Mouse (Mus musculus): ENCODE measurements at regions not wholly inside any gene's neighbourhood (a gene's known extent, or its start where the extent isn't known, plus 50 kb on each side); places are given as distances from the start of the nearest gene placed in this dataset.
A peak's percentile ranks its signal among the peaks of the same experiment; 100 is the strongest.

DNA sequence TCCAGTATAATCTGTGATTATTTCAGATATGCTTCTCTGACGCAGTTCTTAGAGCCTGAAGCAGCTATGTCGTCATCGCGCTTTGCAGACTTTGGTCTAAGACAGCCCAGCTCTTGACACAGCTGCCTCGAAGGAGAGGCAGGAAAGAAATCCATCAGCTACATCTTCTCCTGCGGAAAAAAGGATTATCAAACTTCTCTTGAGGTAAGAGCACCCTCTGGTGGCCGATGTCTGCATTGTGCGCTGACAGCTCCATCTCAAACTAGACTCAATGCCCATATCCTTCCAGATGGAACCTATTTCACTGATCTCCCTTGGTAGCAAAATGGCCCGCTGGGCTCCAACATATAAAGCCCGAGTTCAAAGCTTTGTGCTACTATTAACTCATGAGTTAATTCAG lies 96.8 kb upstream of the Cop1 start:
- H3K27me3 ChIP-seq (ENCODE audit: insufficient read depth, low read length) = no peaks in the 10 kb centered on the region
- no peaks in the 10 kb centered on the region for H3K36me3 ChIP-seq (replicated peaks)
- ATAC-seq (ENCODE audit: extremely low read depth, insufficient number of reproducible peaks, low FRiP score, poor library complexity, severe bottlenecking) = no peak
- no peaks in the 10 kb centered on the region for H3K4me1 ChIP-seq (ENCODE audit: insufficient read depth, low read depth, low read length)
- H3K4me3 ChIP-seq (ENCODE audit: low read depth, low read length) = no peak overlapping the region
- TF ChIP-seq CTCF (IDR thresholded peaks at IDR 0.05; ENCODE audit: low read depth, low read length) = peak; percentile 78
- TF ChIP-seq GATA2 (IDR thresholded peaks at IDR 0.05; ENCODE audit: borderline replicate concordance, low read depth, low read length) = no peak
- DNase-seq (ENCODE audit: low spot score) = no peak
- H3K9me3 ChIP-seq (replicated peaks) = no peaks in the 10 kb centered on the region

DNA sequence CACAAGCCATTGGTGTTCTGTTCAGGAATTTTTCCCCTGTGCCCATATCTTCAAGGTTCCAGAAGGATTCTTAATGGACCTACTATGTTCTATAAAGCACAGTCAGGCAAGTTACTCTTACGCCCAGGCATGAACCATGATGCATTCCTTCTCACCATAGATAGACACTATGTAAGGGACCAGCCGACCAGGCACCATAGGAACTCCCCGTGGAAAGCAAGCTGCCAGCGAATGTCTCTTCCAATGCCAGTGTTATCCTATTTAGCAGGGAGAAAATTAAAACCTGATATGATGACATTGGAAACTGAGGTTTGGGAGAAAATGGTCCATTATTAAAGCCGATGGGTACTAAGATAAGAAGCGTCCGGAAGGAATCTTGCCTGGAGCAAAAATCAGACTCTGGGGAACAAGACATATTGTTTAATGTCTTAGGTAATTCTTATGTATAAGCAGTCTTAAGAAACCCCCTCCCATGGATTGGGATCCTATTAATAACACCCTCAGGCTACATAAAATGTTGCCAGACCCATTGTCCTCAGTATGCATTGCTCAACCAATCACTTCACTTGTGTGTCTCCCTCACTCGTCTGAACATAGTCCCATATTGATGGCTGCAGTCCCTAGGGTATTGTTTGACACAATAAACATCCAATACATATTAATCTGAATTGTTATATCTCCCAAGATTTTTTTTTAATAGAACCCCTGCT lies 84.2 kb upstream of the Cop1 start:
- Histone ChIP-seq H3K4me3 (ENCODE audit: low read depth, low read length) (no peak overlapping the region), H3K27me3 (ENCODE audit: insufficient read depth, low read length) (no peaks in the 10 kb centered on the region), H3K36me3 (replicated peaks) (no peaks in the 10 kb centered on the region), H3K4me1 (ENCODE audit: insufficient read depth, low read depth, low read length) (no peaks in the 10 kb centered on the region), H3K9me3 (replicated peaks) (no peaks in the 10 kb centered on the region)
- no peak for ATAC-seq (ENCODE audit: extremely low read depth, insufficient number of reproducible peaks, low FRiP score, poor library complexity, severe bottlenecking)
- no peak for DNase-seq (ENCODE audit: low spot score)
- no peak for TF ChIP-seq GATA2 (IDR thresholded peaks at IDR 0.05; ENCODE audit: borderline replicate concordance, low read depth, low read length)
- no peak for TF ChIP-seq GATA1 (IDR thresholded peaks at IDR 0.05; ENCODE audit: borderline replicate concordance, low read length)
- TF ChIP-seq TAL1 (conservative IDR thresholded peaks at IDR 0.05; ENCODE audit: low read depth, low read length) = no peak

DNA sequence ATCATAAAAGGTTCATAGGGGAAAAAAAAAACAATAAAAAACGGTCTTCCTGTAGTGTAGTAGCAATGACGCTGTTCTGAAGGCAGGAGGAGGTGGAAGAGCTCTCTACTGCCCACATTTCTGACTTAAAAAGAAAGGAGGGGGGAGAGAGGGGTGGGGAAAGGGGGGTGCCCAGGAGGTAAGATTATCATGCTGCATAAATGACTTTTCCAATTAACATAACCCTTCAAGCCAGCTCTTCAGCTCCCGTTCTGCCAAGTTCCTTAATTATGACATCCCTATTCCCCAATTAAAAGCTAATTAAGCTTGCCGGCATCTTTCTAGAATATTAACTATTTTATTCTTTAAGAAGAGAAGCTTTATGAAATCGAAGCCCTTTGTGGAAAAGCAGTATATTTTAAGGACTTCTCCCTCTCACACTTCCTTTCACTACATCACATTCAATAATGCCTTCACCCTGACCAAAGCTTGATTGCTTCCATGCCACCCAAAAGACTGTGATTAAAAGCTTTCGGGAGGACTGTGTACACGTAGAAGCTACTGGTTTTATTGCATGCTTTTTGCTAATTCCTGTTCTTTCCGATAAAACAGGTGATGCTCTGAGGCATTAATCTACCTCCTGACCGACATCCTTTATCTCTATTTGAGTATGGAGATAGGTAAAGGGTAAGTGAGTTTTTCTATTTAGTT lies 83.5 kb upstream of the Cop1 start:
- Histone ChIP-seq H3K4me3 (ENCODE audit: low read depth, low read length) (no peak overlapping the region), H3K9me3 (replicated peaks) (no peaks in the 10 kb centered on the region), H3K36me3 (replicated peaks) (no peaks in the 10 kb centered on the region), H3K4me1 (ENCODE audit: insufficient read depth, low read depth, low read length) (no peaks in the 10 kb centered on the region), H3K27me3 (ENCODE audit: insufficient read depth, low read length) (no peaks in the 10 kb centered on the region)
- ATAC-seq (ENCODE audit: extremely low read depth, insufficient number of reproducible peaks, low FRiP score, poor library complexity, severe bottlenecking) = no peak
- no peak for TF ChIP-seq GATA2 (IDR thresholded peaks at IDR 0.05; ENCODE audit: borderline replicate concordance, low read depth, low read length)
- TF ChIP-seq TAL1 (conservative IDR thresholded peaks at IDR 0.05; ENCODE audit: low read depth, low read length) = no peak
- no peak for TF ChIP-seq GATA1 (IDR thresholded peaks at IDR 0.05; ENCODE audit: borderline replicate concordance, low read length)
- no peak for TF ChIP-seq POLR2AphosphoS5 (IDR thresholded peaks at IDR 0.05; ENCODE audit: insufficient replicate concordance, low read depth, low read length)
- no peak for TF ChIP-seq CTCF (IDR thresholded peaks at IDR 0.05; ENCODE audit: low read depth, low read length)
- DNase-seq (ENCODE audit: low spot score) = no peak

DNA sequence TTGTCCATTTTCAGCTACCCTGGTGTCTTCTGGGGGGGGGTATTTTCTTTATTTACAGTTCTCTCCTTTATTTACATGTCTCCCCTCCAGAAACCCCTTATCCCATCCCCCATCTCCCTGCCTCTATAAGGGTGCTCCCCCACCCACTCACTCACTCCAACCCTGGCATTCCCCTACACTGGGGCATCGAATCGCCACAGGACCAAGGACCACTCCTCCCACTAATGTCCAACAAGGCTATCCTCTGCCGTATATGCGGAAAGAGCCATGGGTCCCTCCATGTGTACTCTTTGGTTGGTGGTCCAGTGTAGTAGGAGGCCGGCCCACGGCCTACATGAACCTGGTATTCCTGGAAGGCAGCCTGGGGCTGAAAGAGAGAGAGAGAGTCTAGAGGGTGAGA lies 82.9 kb upstream of the Cop1 start:
- no peaks in the 10 kb centered on the region for H3K9me3 ChIP-seq (replicated peaks)
- TF ChIP-seq GATA1 (IDR thresholded peaks at IDR 0.05; ENCODE audit: borderline replicate concordance, low read length) = no peak
- TF ChIP-seq CTCF (IDR thresholded peaks at IDR 0.05; ENCODE audit: low read depth, low read length) = no peak
- no peak for TF ChIP-seq TAL1 (conservative IDR thresholded peaks at IDR 0.05; ENCODE audit: low read depth, low read length)
- no peak for TF ChIP-seq GATA2 (IDR thresholded peaks at IDR 0.05; ENCODE audit: borderline replicate concordance, low read depth, low read length)
- no peak for TF ChIP-seq POLR2AphosphoS5 (IDR thresholded peaks at IDR 0.05; ENCODE audit: insufficient replicate concordance, low read depth, low read length)
- H3K4me3 ChIP-seq (ENCODE audit: low read depth, low read length) = no peak overlapping the region
- no peaks in the 10 kb centered on the region for H3K36me3 ChIP-seq (replicated peaks)
- no peak for ATAC-seq (ENCODE audit: extremely low read depth, insufficient number of reproducible peaks, low FRiP score, poor library complexity, severe bottlenecking)
- no peaks in the 10 kb centered on the region for H3K4me1 ChIP-seq (ENCODE audit: insufficient read depth, low read depth, low read length)
- no peaks in the 10 kb centered on the region for H3K27me3 ChIP-seq (ENCODE audit: insufficient read depth, low read length)
- DNase-seq (ENCODE audit: low spot score) = no peak

DNA sequence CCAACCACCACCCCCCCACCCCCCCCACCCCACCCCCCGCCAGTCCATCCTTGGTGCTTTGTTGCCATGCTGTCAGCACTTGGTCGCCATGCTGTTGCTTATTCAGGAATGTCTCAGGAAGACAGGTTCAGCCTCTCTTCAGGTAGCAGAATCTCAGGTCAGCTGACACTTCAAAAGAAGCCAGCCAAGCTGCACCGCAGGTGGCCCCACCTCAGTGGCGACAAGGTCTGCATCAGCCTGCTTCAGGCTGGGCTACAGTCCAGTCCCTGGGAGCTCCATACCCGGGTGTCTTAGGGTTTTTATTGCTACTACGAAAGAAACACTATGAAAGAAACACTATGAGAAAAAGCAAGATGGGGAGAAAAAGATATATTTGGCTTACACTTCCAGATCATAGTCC lies 82.4 kb upstream of the Cop1 start:
- no peak overlapping the region for H3K4me3 ChIP-seq (ENCODE audit: low read depth, low read length)
- no peak for ATAC-seq (ENCODE audit: extremely low read depth, insufficient number of reproducible peaks, low FRiP score, poor library complexity, severe bottlenecking)
- H3K9me3 ChIP-seq (replicated peaks) = no peaks in the 10 kb centered on the region
- TF ChIP-seq POLR2AphosphoS5 (IDR thresholded peaks at IDR 0.05; ENCODE audit: insufficient replicate concordance, low read depth, low read length) (no peak), GATA2 (IDR thresholded peaks at IDR 0.05; ENCODE audit: borderline replicate concordance, low read depth, low read length) (no peak), CTCF (IDR thresholded peaks at IDR 0.05; ENCODE audit: low read depth, low read length) (no peak), GATA1 (IDR thresholded peaks at IDR 0.05; ENCODE audit: borderline replicate concordance, low read length) (no peak), TAL1 (conservative IDR thresholded peaks at IDR 0.05; ENCODE audit: low read depth, low read length) (no peak)
- no peaks in the 10 kb centered on the region for H3K27me3 ChIP-seq (ENCODE audit: insufficient read depth, low read length)
- H3K36me3 ChIP-seq (replicated peaks) = no peaks in the 10 kb centered on the region
- no peaks in the 10 kb centered on the region for H3K4me1 ChIP-seq (ENCODE audit: insufficient read depth, low read depth, low read length)
- DNase-seq (ENCODE audit: low spot score) = no peak

DNA sequence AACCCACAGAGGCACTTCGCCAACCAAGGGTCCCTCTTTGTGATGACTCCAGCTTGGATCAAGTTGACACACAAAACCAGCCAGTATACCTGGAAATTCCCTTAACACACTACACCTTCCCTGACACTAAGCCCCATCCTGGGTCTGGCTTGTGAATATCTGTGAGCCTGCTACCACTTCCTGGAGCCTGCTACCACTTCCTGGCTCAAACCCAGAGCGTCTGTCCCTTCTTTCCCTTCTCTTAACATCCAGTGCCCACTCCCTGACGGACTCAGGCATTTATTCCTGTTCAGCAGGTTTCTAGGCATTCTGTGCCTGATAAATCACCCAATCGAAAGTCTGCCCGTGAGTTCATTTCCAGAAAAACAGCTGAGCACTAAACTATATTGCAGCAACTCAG lies 81.8 kb upstream of the Cop1 start:
- ATAC-seq (ENCODE audit: extremely low read depth, insufficient number of reproducible peaks, low FRiP score, poor library complexity, severe bottlenecking) (no peak), DNase-seq (ENCODE audit: low spot score) (no peak)
- H3K27me3 ChIP-seq (ENCODE audit: insufficient read depth, low read length) = no peaks in the 10 kb centered on the region
- H3K4me3 ChIP-seq (ENCODE audit: low read depth, low read length) = no peak overlapping the region
- H3K4me1 ChIP-seq (ENCODE audit: insufficient read depth, low read depth, low read length) = no peaks in the 10 kb centered on the region
- H3K9me3 ChIP-seq (replicated peaks) = no peaks in the 10 kb centered on the region
- no peak for TF ChIP-seq GATA1 (IDR thresholded peaks at IDR 0.05; ENCODE audit: borderline replicate concordance, low read length)
- no peak for TF ChIP-seq POLR2AphosphoS5 (IDR thresholded peaks at IDR 0.05; ENCODE audit: insufficient replicate concordance, low read depth, low read length)
- TF ChIP-seq CTCF (IDR thresholded peaks at IDR 0.05; ENCODE audit: low read depth, low read length) = no peak
- no peak for TF ChIP-seq TAL1 (conservative IDR thresholded peaks at IDR 0.05; ENCODE audit: low read depth, low read length)
- TF ChIP-seq GATA2 (IDR thresholded peaks at IDR 0.05; ENCODE audit: borderline replicate concordance, low read depth, low read length) = no peak
- H3K36me3 ChIP-seq (replicated peaks) = no peaks in the 10 kb centered on the region

All from G1E (cell line).